Mouse (Mus musculus): ENCODE measurements around the gene Adam30.

Gene Adam30

DNA sequence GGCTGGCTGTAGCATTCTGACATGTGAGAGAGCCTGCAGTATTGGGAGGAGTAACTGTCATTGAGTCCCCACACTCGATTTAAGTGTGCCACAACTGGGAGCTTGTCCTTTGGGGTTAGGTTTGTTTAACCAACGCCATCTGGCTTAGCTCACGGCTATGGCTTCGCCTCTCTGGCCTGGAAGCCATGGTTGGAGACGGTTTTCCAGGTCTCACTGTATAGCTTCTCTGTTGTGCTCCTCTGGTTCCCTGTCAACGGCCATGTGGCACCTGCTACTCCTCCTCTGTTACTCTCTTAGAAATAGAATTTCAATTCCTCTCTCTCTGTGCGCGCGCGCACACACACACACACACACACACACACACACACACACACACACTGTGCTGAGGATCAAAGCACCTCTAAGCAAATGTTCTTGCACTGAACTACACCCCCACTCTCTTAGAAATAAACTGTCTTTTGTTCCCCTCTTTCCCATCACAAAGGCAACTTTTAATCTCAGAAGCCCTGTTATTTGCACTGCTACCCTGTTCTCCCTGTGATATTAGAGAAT lies 24.8 kb downstream of the Adam30 start:
- DNase-seq (ENCODE audit: low read depth) = no peak

DNA sequence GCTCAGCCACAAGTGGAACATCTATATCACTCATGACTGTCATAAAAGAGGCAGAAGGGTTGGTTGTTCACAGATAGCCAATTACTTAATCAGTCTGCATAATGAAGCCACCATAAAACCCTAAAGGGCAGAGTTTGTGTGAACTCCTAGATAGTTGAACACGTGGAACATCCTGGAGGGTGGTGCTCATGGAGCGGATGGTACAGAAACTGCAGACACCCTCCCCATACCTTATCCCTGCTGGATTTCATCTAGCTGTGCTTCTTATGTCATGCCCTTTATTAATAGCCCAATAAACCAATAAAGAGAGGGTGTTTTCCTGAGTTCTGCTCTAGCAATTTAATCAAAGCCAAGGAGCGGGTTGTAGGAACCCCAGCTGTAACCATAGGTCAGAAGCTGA lies 27.3 kb downstream of the Adam30 start:
- no peak for DNase-seq (ENCODE audit: low read depth)

DNA sequence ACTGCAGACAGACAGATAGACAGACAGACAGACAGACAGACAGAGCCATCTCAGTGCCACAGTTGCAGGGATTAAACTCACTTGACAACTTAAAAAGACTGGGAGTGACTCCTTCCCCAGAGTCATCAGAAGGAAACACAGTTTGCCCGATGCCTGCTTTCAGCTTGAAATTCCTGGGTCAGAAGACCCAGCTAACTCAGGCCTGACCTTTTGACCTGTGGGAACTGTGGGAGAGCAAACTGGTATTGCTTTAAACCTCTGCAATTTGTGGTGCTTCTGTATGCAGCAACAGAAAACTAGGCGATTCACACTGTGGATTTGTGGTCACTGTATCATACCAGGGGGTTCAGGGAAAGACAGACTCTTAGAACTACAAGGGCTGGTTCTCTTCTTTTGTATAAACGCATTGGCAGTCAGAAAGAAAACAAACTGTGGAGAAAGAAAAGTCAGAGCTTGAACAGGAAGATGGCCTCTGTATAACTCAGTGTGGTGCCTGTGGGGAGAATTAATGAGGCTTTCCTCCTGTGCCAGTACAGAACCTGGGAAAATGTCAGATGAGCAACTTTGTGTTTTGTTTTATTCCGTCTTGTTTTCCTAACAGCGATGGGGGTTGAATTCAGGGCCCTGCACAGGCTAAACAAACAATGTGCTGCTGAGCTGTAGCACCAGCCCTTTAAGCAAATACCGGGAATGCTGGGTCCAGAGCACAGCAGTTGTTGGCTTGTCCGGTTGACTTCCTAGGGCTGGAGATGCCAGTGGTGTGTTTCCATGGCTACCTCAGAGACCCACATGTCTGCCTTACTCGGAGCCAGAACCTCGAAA lies 37.5 kb downstream of the Adam30 start:
- no peak for DNase-seq (ENCODE audit: low read depth)

DNA sequence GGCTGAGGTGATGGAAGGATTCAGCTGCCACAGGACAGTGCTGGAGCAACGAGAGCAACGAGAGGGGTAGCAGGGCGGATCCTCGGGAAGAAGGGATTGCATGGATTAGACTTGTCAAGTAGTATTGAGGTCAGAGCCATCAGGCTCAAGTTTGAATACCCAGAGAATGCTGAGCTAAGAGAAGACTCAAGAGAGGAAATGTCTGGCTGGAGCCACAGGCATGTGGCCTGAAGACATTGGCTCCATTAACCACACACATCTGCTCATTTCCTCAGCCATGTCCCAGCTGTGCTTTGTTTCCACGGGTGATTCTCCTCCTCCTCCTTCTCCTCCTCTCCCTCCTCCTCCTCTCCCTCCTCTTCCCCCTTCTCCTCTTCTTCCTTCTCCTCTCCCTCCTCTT lies 39.3 kb downstream of the Adam30 start:
- no peak for DNase-seq (ENCODE audit: low read depth)

DNA sequence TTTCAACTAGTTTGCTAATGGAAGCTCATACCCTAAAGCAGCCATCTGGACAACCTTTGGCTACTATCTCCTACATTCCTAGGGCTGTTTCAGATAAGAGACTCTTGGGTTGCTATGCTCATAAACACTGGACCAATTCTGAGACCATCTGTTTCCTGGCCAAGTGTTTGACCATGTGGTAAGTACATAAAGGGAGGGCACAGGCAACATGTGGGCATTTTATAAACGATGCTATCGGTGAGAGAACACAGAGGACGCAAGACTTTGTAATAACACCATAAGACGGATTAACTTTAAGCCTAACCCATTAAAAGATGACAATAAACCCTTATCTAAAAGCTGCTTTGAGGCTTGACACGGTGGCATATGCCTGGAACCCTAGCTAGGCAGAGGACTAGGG lies 42.9 kb downstream of the Adam30 start:
- DNase-seq (ENCODE audit: low read depth) = no peak

DNA sequence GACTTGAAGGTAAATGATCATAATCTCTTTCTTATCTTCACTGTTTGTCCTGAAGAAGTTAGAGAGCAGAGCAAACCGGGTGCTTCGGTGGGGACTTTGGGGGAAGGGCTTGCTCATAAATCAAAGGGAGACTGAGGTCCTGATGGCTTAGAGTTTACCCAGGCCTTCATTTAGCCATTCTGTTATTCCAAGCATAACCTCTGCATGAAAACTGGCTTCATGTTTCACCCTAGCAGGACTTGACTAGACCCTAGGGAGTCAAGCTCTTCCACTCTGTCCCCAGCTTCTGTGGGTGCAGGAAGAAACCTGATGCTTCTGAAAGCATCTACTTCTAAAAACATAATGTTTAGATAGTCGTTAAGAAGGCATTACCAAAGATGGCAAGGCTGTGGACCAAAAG lies 46.5 kb downstream of the Adam30 start:
- no peak for DNase-seq (ENCODE audit: low read depth)

DNA sequence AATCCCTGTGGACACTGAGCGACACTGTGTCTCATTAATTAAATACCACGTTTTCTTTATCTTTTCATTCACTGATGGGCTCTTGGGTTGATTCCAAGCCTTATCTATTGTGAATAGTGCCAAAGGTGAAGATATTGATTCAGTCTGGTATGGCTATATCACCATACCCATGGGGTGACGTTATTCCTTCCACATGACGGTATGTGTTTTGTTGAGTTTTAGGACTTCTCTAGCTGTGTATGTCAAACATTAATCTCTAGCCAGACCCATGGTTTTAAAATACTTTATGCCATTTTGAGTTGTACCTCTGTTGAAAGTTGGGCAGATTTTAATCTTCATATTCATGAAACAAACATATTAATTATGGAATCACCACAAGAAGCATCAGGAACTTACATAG lies 48.7 kb downstream of the Adam30 start:
- no peak for DNase-seq (ENCODE audit: low read depth)

DNA sequence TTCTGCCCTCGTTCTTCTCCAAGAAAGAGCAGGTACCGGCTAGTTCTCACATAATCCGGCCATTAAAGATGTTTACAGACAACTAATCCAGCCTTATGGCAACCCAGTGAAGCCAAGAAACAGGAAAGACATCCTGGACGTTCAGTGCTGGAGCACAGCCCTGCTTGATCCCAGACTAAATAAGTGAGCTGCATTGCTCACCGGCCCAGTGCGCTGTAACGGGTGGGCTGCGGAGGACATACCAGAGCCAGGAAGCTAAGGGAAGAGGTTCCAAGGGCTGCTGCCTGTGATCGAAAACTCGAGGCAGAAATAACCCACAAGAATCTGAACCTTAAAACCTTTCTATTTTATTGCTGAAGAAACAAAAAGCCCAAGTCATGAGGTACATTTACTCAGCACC lies 50.4 kb downstream of the Adam30 start:
- DNase-seq (ENCODE audit: low read depth) = no peak

DNA sequence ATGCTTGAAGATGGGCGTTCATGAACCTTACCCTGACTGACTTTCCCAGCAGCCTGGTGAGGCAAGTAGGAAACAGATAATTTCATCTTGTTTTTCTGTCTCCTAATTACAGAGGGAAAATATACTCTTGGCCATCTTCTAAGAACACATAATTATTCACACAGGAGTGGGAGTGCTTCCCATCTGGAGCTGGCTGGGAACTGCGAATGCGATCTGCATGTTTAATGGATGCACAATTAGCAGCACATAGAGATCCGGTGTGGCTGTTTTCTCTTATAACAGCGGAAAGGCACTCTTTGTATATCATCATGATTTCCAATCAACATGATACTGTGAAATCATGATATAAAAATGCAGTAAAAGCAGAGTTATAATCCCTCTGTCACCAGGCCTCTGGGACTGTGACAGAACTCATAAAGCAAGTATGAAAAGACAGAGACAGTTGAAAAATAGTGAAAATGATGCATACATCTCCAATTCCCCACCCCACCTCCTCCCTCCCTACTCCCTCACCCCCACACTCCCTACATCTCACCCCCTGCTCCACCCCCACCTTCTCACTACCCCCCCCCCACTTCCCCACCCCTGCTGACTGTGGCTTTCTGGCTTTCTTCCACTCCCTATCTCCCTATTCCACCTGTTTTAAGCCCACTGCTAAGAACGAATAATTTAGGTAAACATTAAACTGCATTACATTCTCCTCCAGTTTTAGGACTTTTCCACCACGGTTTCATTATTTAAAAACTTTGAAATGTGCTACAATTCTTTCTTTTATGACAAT lies 51.1 kb downstream of the Adam30 start:
- DNase-seq (ENCODE audit: low read depth) = no peak

All from c-Kit-positive CD71-positive TER-119-negative erythroid progenitor cells, embryonic 14.5 days (primary cell).